Mouse (Mus musculus) lung, embryonic 15.5 days (tissue): ENCODE data around the gene Gm47955. TPM values are rescaled to one million over a fixed set of nuclear protein-coding genes. Genes with fewer than 3 reads are reported as not detected.
"Not testable (repeated sequence)": the region's sequence is repeated elsewhere in the genome, so short reads cannot be mapped to it uniquely, and the experiment has no call there.

Source experiments
- ATAC-seq: fragments of 200-750 bp; cut with Nextera tagmentation; 2 replicates; pipeline ENCODE4 v1.8.0; 2017; ENCODE audit warnings: moderate number of reproducible peaks, borderline replicate concordance; ENCODE audit not compliant: low FRiP score, low TSS enrichment; ENCODE audit errors: extremely low read depth
- H3K27ac ChIP-seq: fragments of 300-500 bp; sonication (generic); 2 replicates; pipeline ENCODE4 v1.5.1; 2015; ENCODE audit warnings: moderate library complexity, mild to moderate bottlenecking, inconsistent platforms
- H3K27me3 ChIP-seq: fragments of 300-500 bp; sonication (generic); 2 replicates; pipeline ENCODE4 v1.6.1; 2015; ENCODE audit warnings: inconsistent platforms
- H3K36me3 ChIP-seq: fragments of 300-500 bp; sonication (generic); 2 replicates; pipeline ENCODE4 v1.6.1; 2015; ENCODE audit warnings: inconsistent platforms
- H3K4me1 ChIP-seq: fragments of 300-500 bp; sonication (generic); 2 replicates; pipeline ENCODE4 v1.6.1; 2015; ENCODE audit warnings: inconsistent platforms
- H3K4me2 ChIP-seq: fragments of 300-500 bp; sonication (generic); 2 replicates; pipeline ENCODE4 v1.6.1; 2015; ENCODE audit warnings: inconsistent platforms, mild to moderate bottlenecking, moderate library complexity
- H3K4me3 ChIP-seq: fragments of 300-500 bp; sonication (generic); 2 replicates; pipeline ENCODE4 v1.5.1; 2015; ENCODE audit warnings: mild to moderate bottlenecking, inconsistent platforms
- H3K9ac ChIP-seq: fragments of 300-500 bp; sonication (generic); 2 replicates; pipeline ENCODE4 v1.6.1; 2015; ENCODE audit warnings: inconsistent platforms
- H3K9me3 ChIP-seq: fragments of 300-500 bp; sonication (generic); 2 replicates; pipeline ENCODE4 v1.6.1; 2016; ENCODE audit warnings: inconsistent platforms
- WGBS: fragments of 180-500 bp; shearing (Covaris S2); methylation state at CpG from one replicate; pipeline ENCODE4 v1.1.7; 2015; 5-methylcytosine and 5-hydroxymethylcytosine counted together
- polyA plus RNA-seq: library from polyadenylated mRNA; unstranded; fragments of >200 nt; fragmentation: Nextera tagmentation; extraction: Ambion mirVana; gene quantifications from 2 replicates; pipeline ENCODE4 v1.2.1, GENCODE M21; 2015

Gene Gm47955
- polyA plus RNA-seq = not detected in 2 replicates

- ATAC-seq = no peak
- no peaks in the 10 kb centered on the region for H3K27me3 ChIP-seq
- no peaks in the 10 kb centered on the region for H3K4me1 ChIP-seq
- WGBS = 83% methylated on average over 11 of the region's 11 CpGs
- no peak within 1 kb of the TSS for H3K4me2 ChIP-seq
- H3K27ac ChIP-seq = no peak within 1 kb of the TSS
- no peak within 1 kb of the TSS for H3K4me3 ChIP-seq
- no peaks in the 10 kb centered on the region for H3K9me3 ChIP-seq
- no peaks in the 10 kb centered on the region for H3K36me3 ChIP-seq
- no peak within 1 kb of the TSS for H3K9ac ChIP-seq
These were observed at the start of gene Gm47955 for GRCm38 (mm10) chr1:82959870-82960385. Gene Gm47955 (plus strand): TSS chr1:82960286.

GRCm38 (mm10) chr1:82913025-82913424 is 47.1 kb upstream of the Gm47955 start, which contains the start of gene A030005L19Rik:
Gene A030005L19Rik (plus strand): TSS chr1:82913325.
- WGBS = 61% methylated on average over 2 of the region's 3 CpGs
- Histone ChIP-seq H3K9me3 (no peaks in the 10 kb centered on the region), H3K27me3 (no peaks in the 10 kb centered on the region), H3K4me2 (no peak within 1 kb of the TSS), H3K9ac (no peak within 1 kb of the TSS), H3K4me1 (no peaks in the 10 kb centered on the region), H3K27ac (no peak within 1 kb of the TSS), H3K36me3 (no peaks in the 10 kb centered on the region), H3K4me3 (no peak within 1 kb of the TSS)
- ATAC-seq = no peak

- H3K36me3 ChIP-seq, H3K27me3 ChIP-seq, ATAC-seq, H3K4me1 ChIP-seq, H3K27ac ChIP-seq, H3K9ac ChIP-seq, H3K9me3 ChIP-seq, H3K4me2 ChIP-seq, H3K4me3 ChIP-seq: not testable (repeated sequence)
- 91% methylated on average over 3 of the region's 5 CpGs for WGBS
These were observed 46.7 kb upstream of the Gm47955 start for GRCm38 (mm10) chr1:82913434-82913833.

GRCm38 (mm10) chr1:82924650-82925049 is 35.4 kb upstream of the Gm47955 start, which contains the start of gene A030014E15Rik:
Gene A030014E15Rik (plus strand): TSS chr1:82924917.
- Histone ChIP-seq H3K9ac (no peak within 1 kb of the TSS), H3K4me1 (no peaks in the 10 kb centered on the region), H3K4me3 (no peak within 1 kb of the TSS), H3K27ac (no peak within 1 kb of the TSS), H3K27me3 (no peaks in the 10 kb centered on the region), H3K4me2 (no peak within 1 kb of the TSS), H3K9me3 (no peaks in the 10 kb centered on the region), H3K36me3 (no peaks in the 10 kb centered on the region)
- no peak for ATAC-seq
- WGBS = 70% methylated on average over 6 of the region's 6 CpGs

- H3K27ac ChIP-seq, H3K4me3 ChIP-seq, H3K4me1 ChIP-seq, H3K9me3 ChIP-seq, H3K4me2 ChIP-seq, H3K27me3 ChIP-seq, H3K36me3 ChIP-seq, ATAC-seq, H3K9ac ChIP-seq: not testable (repeated sequence)
- WGBS = 63% methylated on average over 2 of the region's 3 CpGs
These were observed 29.5 kb upstream of the Gm47955 start for GRCm38 (mm10) chr1:82930558-82930957.

GRCm38 (mm10) chr1:82931326-82931725 is 28.8 kb upstream of the Gm47955 start, which contains the start of gene Gm6217:
Gene Gm6217 (minus strand): TSS chr1:82931399.
- not testable (repeated sequence) for ATAC-seq, H3K9ac ChIP-seq, H3K27me3 ChIP-seq, H3K27ac ChIP-seq, H3K4me3 ChIP-seq, H3K4me2 ChIP-seq, H3K9me3 ChIP-seq, H3K36me3 ChIP-seq, H3K4me1 ChIP-seq
- no CpG with 5 or more reads among the region's 6 CpGs for WGBS

- Histone ChIP-seq H3K9me3 (no peaks in the 10 kb centered on the region), H3K4me1 (no peaks in the 10 kb centered on the region), H3K27ac (no peak overlapping the region), H3K36me3 (no peaks in the 10 kb centered on the region), H3K4me2 (no peak overlapping the region), H3K4me3 (no peak overlapping the region), H3K27me3 (no peaks in the 10 kb centered on the region), H3K9ac (no peak overlapping the region)
- ATAC-seq = no peak
- WGBS = 95% methylated on average over 5 of the region's 5 CpGs
These were observed 21.4 kb upstream of the Gm47955 start for GRCm38 (mm10) chr1:82938666-82939065.

- H3K9ac ChIP-seq, H3K9me3 ChIP-seq, H3K27ac ChIP-seq, H3K4me2 ChIP-seq, H3K4me3 ChIP-seq, H3K27me3 ChIP-seq, ATAC-seq, H3K36me3 ChIP-seq, H3K4me1 ChIP-seq: not testable (repeated sequence)
- 61% methylated on average over 2 of the region's 2 CpGs for WGBS
These were observed 17.6 kb upstream of the Gm47955 start for GRCm38 (mm10) chr1:82942505-82942904.

- H3K4me2 ChIP-seq, H3K9ac ChIP-seq, H3K36me3 ChIP-seq, H3K27me3 ChIP-seq, ATAC-seq, H3K9me3 ChIP-seq, H3K27ac ChIP-seq, H3K4me3 ChIP-seq, H3K4me1 ChIP-seq: not testable (repeated sequence)
- WGBS = no CpG with 5 or more reads among the region's 6 CpGs
These were observed 16.8 kb upstream of the Gm47955 start, which contains the start of gene A030003K21Rik for GRCm38 (mm10) chr1:82943295-82943694. Gene A030003K21Rik (minus strand): TSS chr1:82943388.

- H3K27me3 ChIP-seq, H3K9ac ChIP-seq, H3K4me1 ChIP-seq, H3K9me3 ChIP-seq, H3K27ac ChIP-seq, H3K4me3 ChIP-seq, H3K4me2 ChIP-seq, ATAC-seq, H3K36me3 ChIP-seq: not testable (repeated sequence)
- WGBS = 90% methylated on average over 2 of the region's 2 CpGs
These were observed 14.1 kb upstream of the Gm47955 start for GRCm38 (mm10) chr1:82946029-82946428.

- 85% methylated on average over 2 of the region's 2 CpGs for WGBS
- no peak overlapping the region for H3K27ac ChIP-seq
- ATAC-seq = no peak
- H3K27me3 ChIP-seq = no peaks in the 10 kb centered on the region
- no peak overlapping the region for H3K4me3 ChIP-seq
- no peak overlapping the region for H3K4me2 ChIP-seq
- no peak overlapping the region for H3K9ac ChIP-seq
- H3K36me3 ChIP-seq = no peaks in the 10 kb centered on the region
- H3K9me3 ChIP-seq = no peaks in the 10 kb centered on the region
- no peaks in the 10 kb centered on the region for H3K4me1 ChIP-seq
These were observed 11.5 kb upstream of the Gm47955 start for GRCm38 (mm10) chr1:82948601-82949000.

- ATAC-seq, H3K4me2 ChIP-seq: not testable (repeated sequence)
These were observed 4.2 kb upstream of the Gm47955 start, which contains the start of gene Gm7544 for GRCm38 (mm10) chr1:82955913-82956312. Gene Gm7544 (minus strand): TSS chr1:82956013.

GRCm38 (mm10) chr1:82966413-82966812 is 6.3 kb downstream of the Gm47955 start:
- Histone ChIP-seq H3K4me2 (no peak overlapping the region), H3K27ac (no peak overlapping the region), H3K4me1 (no peaks in the 10 kb centered on the region), H3K9ac (no peak overlapping the region), H3K9me3 (no peaks in the 10 kb centered on the region), H3K36me3 (no peaks in the 10 kb centered on the region), H3K27me3 (no peaks in the 10 kb centered on the region), H3K4me3 (no peak overlapping the region)
- WGBS = 68% methylated on average over 3 of the region's 3 CpGs
- ATAC-seq = no peak

More at GRCm38 (mm10) chr1:82955913-82956312, 4.2 kb upstream of the Gm47955 start, which contains the start of gene Gm7544:
- not testable (repeated sequence) for H3K27ac ChIP-seq, H3K27me3 ChIP-seq, H3K36me3 ChIP-seq, H3K4me3 ChIP-seq, H3K9ac ChIP-seq, H3K9me3 ChIP-seq, H3K4me1 ChIP-seq
